Mouse (Mus musculus) G1E (cell line): ENCODE measurements around the gene Cxcl14.

Experiments used
- CTCF ChIP-seq: IDR thresholded peaks from 2 replicates; pipeline ENCODE4 v1.5.1; 2012; ENCODE audit warnings: low read depth, low read length, inconsistent platforms, mixed read lengths
- GATA1 ChIP-seq: IDR thresholded peaks from 2 replicates; pipeline ENCODE4 v1.6.1; 2012; ENCODE audit warnings: borderline replicate concordance, low read length, inconsistent platforms, mixed read lengths
- POLR2AphosphoS5 ChIP-seq: IDR thresholded peaks from 2 replicates; pipeline ENCODE4 v1.6.1; 2012; ENCODE audit warnings: low read depth, low read length, inconsistent platforms; ENCODE audit not compliant: insufficient replicate concordance

DNA sequence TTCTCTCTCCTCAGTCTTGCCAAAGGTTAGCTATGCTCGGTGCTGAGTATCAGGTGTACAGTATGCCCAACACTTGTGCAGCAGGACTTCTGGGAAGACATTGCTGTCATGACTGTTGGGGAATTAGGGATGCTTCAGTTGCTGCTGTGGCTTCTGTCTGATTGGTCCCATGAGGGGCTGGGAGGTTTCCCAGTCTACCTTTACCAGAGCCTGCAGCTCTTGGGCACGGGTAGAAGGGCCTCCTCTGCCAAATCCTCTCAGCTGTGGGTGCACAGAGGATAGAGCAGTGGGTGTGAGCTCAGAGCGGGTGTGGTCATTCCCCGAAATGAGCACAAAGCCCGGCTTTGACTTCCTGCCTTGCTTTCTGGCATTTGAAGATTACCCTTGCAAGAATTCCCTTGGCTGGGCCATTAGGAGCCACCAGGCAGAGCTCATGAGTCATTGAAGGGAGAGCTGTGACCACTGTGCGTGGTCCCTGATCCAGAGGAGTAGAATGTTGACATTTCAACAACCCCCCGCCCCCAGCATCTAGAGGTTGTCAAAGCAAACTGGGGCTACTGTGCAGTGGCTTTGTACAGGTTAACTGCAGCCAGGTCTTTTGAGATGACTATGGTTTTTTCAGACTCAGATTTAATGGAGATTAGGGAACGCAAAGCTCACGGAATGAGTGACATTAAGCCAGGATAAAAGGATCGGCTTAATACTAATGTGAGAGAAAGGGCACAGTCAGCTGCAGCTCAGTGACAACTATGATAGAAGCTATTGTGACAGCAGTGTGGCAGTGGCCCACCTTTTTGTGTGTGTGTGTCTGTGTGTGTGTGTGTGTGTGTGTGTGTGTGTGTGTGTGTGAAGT lies 34.5 kb upstream of the Cxcl14 start:
- no peak for TF ChIP-seq CTCF
- no peak for TF ChIP-seq POLR2AphosphoS5
- no peak for TF ChIP-seq GATA1
